Mouse (Mus musculus): ENCODE measurements around the gene Zmynd8.

Zmynd8 gene

DNA sequence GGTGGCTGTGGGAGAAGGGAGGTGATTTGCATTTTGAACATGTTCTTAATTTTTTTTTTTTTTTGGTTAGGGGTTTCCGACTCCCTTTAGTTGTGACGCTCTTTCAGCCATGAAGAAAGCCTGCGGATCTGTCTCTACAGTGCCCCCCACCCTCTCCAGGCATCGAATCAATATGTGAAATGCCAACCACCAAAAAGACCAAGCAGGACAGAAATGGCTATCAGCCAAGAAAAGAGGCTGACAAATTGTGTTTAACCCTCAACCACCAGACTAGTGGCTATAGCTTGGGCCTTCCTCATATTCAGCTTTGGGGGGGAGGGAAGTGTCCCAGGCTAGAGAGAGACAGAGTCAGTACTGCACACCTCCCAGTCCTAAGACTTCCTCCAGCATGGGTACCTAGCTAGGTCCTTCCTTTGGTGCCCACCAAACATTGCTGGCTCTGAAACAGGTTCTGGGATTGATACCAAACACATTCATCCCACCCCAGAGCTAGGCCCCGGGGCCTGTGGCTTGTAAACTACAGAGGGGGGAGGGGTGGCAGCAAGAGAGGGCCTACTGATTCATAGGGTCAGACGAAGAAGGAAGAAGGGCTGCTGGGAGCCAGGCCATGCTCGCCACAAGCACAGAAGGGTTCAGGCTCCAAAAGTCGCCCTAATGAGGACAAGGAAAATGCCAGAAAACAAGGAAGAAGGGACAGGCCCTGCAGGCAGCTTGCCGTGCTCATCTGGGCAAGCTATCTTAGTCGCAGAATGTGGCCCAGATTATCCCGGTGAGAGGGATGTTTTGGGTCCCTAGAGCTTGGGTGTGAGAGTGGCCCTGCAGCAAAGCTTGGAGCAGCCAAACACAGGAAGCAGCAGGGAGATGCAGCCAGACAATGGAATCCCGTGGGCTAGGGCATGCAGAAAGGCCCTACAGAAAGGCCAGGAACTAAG, 40.1 kb downstream of the Zmynd8 start:
- DNase-seq (ENCODE audit: low spot score in 2 of 2), result no peak

DNA sequence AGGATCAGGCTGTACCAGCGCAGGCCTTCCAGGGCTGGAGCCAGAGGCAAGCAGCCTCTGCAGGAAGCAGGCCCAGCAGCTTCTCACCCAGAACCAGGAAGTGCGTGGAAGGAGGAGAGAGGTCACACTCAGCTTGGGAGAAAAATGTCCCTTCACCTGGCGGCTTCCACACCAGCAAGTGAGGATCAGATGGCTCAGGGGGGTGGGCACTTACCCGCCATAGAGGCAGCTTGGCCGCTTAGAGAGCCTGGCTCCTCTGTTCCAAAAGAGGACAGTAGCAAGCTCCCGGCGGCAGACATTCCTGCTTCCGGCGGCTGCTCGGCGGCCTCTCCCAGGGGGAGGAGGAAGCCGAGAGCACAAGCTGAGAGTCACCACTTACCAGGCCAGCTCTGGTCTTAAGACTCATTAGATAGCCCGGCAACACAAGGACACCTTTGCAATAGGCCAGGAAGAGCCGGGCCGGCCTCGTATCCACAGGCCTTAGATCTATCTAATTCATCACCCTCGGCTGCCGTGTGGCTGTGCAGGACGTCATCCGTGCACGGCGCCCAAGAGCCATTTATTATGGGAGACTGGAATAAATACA, 40.9 kb downstream of the Zmynd8 start:
- DNase-seq (ENCODE audit: low spot score in 2 of 2), result peak in 1 of 2 experiments; percentile 60

DNA sequence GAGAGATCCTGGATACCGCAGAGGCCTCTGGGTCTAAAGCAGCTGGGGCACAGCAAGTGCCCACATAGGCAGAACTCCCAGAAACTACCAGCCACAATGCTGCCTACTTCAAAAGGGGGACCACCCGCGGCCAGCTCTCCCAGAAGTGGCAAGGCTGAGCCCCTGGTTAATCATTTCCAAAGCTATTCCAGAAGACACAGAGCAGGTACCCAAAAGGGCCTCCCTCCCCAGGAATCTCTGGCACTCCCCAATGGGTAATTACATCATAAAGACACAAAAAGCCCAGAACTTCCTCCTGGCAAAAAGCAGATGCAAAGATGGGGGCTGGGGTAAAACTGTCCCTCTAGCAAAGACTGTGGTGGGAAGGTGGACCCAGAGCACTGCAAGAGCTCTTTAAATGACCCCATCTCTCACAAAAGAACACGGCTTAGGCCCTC, 41.4 kb downstream of the Zmynd8 start:
- peak in 1 of 2 experiments; percentile 47 for DNase-seq (ENCODE audit: low spot score in 2 of 2)

DNA sequence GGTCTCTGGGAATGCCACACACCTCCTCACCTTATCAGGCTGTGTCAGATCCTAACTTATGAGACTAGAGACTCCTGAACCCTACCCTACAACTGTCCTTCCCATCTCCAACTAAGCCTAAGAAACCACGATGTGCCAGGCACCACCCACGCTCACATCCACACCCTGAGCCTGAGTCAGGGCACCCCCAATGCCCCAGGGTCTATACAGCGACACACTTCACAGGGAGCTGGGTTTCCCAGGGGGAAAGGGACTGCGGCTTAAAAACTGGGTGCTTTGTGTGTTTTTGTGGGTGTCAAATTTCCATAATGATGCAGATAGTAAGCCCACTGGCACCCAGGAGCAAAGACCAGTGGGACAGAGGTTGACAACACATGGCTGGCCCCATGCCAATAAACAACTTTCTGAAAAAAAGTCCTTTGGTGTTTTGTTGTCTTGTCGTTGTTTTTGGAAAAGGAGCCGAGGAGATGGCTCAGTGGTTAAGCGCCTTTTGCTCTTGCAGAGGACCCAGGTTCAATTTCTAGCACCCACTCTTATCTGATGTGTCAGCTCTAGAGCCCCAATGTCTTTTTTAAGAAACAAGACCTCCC, 42.1 kb downstream of the Zmynd8 start:
- DNase-seq (ENCODE audit: low spot score in 2 of 2), result no peak

DNA sequence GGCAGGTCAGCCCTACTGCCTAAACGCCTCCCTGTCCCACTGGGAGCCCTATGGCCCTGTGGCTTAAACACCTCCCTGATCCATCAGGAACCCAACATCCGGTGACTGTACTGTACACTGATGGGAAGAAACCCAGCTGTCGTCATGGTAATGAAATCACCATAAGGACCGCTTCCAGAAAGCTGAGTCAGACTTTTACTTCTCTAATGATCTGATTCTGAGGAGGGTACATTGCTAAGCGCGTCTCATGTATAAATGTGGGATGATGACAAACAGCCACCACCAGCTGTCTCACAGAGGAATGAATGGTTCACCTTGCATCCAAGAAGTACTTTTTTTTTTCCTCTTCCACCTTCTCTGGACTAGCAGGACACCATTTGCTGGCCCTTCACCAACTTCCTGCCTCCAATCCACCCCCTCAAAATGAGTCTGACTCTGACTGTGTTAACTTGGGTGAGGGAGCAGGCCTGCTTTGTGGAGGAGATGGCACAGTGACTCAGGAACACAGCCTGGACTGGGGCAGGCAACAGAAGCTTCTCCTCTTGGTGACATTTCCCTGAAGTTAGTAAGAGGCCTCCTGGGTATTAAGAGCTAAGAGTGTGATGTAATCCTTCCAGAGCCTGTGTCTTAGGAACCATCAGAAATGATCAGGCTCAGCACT, 43.0 kb downstream of the Zmynd8 start:
- peak; percentile 75 to 78 for DNase-seq (ENCODE audit: low spot score in 2 of 2)

DNA sequence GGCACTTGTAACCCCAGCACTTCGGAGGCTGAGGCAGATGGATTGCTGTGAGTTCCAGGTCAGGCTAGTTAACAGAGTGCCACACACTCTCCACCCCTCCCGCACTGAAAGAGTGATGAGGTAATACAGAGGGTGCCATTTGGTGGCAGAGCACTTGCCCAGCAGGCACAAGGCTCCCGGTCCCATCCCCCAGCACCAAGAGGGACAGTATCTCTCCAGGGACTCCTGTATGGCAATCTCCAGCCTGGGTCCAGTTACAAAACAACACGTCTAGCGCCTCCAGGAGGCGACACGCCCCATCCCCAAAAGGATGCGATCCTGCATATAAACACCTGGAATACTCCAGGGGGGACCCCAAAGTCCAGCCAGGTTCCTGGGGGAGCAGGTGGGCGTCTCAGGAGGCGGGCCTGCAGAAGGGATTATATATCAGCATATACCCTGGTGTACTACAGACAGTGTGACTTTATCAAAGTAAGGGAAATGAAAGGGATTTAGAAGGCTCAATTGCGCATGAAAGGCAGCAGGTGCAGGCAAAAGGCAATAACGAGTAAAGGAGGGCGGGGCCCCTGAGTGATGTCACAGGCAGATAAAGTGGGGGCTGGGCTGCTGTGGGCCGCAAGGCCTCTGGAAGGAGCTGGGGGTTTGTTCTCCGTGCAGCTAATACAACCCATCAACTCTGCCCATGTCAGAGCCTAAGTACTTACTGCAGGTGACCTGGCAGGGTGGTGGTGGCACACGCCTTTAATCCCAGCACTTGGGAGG, 44.4 kb downstream of the Zmynd8 start:
- DNase-seq (ENCODE audit: low spot score in 2 of 2), result no peak

DNA sequence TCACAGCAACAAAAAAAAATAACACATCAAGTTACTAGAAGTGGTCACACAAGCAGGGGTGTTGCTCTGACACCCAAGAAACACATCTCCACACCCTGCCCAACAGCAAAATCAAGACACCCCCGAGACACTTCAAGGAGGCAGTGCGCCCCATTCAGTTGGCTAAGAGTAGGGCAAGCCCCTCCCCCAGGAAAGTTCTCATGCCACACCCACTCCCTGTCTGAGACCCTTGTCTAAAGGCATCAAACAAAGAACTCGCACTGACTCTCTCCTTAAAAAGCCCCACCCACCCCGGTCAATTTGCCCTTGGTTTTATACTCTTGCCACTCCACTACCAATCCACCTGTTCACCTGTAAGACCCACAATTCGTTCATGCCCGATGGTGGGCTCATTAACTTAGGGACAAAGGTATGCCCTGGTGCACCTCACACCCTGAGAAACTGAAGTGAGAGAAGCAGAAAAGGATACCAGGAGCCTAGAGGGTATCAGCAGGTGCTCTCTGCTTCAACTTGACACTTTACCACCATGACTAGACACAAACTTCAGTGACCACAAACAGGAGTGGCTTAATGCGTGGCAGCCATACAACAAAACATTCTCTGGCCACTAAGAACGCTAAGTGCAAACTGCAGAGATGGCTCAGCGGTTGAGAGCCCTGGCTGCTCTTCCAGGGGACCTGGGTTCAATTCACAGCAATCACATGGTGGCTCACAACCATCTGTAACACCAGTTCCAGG, 45.8 kb downstream of the Zmynd8 start:
- no peak for DNase-seq (ENCODE audit: low spot score in 2 of 2)

DNA sequence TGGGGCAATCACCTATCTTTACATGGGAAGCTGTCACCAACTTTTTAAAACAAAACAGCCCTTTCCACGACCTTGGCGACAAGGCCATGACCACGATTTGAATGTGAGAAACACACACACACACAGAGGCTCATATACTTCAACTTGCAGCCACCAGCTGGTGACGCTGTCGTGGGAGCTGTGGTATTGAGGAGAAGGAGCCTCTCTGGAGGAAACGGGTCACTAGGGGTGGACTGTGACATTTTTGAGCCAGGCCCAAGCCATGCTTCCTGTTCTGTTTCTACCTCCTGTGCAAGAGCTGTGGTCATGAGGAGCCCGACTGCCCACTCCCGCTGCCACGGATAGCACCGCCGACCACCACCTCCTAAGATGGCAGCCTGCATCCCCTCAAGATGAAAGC, 46.4 kb downstream of the Zmynd8 start:
- DNase-seq (ENCODE audit: low spot score in 2 of 2), result no peak

DNA sequence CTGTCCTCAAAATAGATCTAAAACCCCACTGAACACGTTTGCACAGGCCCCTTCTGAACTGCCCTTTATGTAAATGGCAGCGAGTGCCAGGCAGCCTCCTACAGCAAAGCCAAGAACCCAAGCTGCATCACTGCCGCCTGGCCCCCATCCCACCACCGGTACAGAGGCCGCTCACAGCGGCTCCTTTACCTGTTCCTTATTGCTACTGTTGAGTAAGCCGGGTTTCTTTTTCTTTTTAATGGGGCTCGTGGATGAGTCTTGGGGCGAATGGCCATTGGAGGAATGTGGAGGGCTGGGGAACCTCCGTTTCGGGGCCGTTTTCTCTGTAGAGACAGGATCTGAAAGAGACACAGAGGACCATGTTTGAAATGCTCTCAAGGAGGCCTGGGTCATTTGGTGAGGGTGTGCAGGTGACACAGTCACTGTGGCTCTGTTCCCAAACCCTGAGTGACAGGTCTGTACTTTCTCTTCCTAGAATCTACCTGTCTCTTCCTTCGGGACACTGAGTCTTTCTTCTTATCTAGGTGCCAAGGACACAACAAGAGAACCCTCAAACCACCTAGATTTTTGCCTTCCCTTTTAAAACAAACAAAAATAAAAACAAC, 46.9 kb downstream of the Zmynd8 start:
- DNase-seq (ENCODE audit: low spot score in 2 of 2), result no peak

DNA sequence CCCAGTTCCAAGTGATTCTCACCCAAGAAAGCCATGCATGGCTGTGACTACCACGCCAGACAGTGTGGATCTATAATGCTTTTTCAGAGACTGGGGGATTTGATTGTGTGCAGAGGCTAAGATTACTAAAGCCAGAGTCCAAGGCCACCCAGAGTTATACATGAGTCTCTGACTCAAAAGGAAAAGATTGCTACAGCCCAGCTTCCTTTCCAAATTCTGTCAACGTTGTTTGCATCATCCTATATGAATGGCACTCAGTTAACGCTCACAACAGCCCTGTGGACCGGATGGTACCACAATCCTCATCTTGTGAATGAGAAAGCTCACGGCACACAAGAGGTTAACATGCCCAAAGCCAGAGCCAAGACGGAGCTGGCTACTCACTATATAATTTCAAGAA, 48.0 kb downstream of the Zmynd8 start:
- no peak for DNase-seq (ENCODE audit: low spot score in 2 of 2)

DNA sequence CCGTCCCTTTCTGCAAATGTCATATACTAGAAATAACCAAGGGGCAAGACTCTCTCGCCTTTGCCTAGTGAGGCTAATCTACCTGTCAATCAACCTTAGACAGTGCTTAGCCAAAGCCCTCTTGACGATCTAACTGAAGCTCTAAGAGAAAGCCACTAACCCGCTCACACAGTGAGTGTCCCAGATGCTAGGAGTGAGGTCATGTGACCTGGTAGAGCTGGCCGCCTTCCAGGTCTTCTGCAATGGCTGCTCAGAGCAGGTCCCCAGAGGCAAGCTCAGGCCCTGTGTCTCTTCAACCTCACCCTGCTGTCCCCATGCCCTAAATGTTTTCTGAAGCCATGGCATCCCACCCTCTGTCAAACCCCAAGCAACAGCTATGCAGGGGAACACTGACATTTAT, 49.7 kb downstream of the Zmynd8 start:
- DNase-seq (ENCODE audit: low spot score in 2 of 2), result peak; percentile 64 to 71

DNA sequence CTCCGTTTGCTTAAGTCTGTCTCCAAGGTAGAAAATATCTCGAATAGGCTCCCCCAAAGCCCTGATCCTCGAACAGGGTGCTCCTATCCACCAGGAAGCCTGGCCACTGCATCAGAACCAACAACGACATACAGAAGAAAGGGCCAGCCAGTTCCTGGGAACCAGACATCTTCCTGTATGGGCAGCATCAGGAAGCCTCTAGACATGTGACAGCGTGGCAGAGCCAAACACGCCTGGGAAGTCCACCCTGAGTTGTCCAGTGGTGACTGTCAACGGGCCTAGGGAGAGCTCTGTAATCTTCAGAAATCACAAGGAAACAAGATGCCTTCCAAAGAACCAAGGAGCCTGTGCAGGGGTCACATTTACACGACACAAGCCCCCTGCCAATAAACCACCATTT, 52.0 kb downstream of the Zmynd8 start:
- no peak for DNase-seq (ENCODE audit: low spot score in 2 of 2)

DNA sequence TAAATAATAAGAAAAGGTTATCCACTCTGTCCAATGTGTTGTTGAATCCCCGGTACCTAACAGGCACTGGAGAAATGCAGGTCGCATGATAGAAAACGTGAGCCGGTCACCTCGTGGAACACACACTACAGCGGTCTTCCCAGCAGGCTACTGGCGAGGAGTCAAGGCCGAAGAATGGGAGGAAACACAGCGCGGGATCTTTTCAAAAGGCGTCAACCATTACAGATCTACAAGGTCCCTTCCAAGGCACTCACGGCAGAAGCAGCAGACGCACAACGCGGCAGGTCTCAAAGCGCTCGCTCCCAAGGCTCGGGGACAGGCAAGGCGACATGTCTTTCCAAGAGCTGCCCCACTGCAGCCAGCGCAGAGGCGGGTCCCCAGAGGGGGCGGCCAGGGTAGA, 53.3 kb downstream of the Zmynd8 start:
- no peak for DNase-seq (ENCODE audit: low spot score in 2 of 2)

DNA sequence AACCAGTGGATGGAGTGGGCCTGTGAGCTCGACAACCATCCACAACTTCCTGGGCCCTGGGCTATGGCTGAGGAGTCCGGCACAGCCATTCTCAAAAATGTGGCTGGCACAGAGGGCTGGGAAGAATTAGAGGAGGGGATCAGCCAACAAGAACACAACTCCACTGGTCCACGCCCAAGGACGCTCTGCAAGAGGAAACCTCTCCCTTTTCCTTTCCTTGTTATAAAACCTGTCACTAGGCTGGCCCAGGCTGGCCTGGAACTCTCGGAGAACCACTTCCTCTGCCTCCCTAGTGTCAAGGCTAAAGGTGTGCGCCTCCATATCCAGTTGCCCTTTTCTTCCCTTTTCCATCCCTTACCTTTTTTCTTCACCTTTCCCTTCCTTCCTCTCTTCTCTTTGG, 55.5 kb downstream of the Zmynd8 start:
- DNase-seq (ENCODE audit: low spot score in 2 of 2), result no peak

DNA sequence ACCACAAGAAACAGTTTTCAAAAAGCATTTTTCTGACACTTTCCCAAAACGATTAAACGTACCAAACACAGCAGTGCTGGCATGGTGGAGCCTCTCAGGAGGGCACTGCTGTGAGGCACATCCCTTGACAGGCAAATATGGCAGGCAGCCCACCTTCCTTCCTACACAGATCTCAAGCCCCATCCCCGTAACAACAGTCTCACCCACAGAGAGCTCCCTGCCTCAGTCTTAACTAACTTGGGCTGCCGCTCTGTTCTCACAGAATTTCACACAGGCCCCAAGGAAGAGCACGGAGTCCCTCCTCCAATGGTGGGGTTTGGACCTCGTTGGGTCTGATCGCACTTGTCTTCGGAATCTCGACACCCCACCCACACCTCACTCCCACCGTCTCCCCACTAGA, 56.6 kb downstream of the Zmynd8 start:
- no peak for DNase-seq (ENCODE audit: low spot score in 2 of 2)

DNA sequence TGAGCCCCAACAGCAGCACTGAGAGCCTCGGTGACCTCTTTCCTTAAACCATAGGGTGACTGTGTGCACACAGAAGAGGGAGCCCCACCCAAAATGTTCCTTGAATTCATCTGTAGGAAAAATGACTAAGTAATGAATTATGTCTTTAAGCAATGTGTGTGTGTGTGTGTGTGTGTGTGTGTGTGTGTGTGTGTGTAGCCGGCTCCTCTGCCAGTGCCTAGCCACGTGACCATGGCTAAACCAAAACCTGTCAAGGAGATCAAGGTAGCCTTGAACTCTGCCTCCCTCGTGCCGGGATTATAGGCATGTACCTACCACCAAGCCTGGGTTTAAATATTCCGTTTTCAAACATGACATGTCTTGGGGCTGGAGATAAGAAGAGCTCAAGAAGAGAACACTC, 57.0 kb downstream of the Zmynd8 start:
- DNase-seq (ENCODE audit: low spot score in 2 of 2), result no peak

DNA sequence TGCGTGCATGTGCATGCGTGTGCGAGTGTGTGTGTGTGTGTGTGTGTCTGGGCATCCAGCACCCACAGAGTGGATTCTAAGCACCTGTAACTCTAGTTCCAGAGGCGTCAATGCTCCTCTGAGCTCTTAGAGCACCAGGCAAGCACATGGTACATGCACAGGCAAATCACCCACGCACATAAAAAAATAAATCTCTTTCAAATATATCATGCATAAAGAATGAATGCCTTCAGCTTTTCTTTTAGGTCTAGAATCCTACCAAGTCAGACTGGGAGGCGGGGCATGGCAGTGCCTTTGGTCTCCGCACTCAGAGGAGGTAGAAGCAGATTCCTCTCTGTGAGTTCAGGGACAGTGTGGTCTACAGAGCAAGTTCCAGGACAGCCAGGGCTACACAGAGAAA, 58.0 kb downstream of the Zmynd8 start:
- DNase-seq (ENCODE audit: low spot score in 2 of 2), result no peak

DNA sequence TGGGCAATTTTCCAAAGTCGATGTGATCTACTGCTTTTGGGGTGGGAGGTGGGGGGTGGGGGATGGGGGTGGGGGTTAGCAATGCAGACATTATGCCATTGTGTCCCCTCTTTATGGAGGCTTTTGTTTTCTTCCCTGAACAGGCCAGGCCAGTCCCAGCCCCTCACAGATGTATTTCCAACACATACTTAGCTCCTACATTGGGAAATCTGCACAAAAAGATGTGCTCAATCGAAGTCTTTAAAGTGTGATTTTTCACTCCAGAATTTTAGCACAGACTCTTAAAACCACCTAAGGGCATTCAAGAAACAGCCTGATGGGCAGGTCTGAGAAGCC, 59.5 kb downstream of the Zmynd8 start:
- DNase-seq (ENCODE audit: low spot score in 2 of 2), result no peak

DNA sequence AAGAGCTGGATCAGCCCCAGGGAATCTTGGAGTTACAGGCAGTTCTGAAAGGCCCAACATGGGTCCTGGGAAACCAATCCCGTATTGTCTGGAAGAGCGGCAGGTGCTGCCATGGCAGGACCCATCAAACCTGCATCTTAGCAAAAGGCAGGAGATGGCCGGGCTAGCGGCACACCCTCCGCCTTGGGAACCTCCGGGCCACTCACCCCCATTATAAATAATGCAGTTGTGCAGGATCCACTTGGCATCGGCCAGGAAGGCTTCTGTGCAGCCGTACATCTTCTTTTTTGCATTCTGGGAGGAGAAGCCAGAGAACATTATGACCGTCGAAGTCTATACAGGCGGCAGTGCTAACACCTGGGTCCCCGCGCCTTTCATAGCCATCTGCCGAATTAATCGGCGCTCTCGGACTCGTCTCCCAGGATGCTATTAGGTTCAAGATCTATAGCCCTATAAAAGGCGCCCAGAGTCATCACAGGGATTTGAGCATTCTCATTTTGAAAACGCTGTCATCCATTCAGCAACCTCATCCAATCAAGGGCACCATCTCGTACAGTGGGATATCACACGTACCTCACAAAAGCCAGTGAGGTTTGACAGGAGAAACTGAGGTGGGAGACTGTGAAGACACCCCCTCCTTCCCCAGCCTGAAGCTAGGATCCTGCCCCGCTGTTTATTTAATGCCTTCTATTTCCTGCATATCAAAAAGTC, 60.1 kb downstream of the Zmynd8 start:
- DNase-seq (ENCODE audit: low spot score in 2 of 2), result no peak

DNA sequence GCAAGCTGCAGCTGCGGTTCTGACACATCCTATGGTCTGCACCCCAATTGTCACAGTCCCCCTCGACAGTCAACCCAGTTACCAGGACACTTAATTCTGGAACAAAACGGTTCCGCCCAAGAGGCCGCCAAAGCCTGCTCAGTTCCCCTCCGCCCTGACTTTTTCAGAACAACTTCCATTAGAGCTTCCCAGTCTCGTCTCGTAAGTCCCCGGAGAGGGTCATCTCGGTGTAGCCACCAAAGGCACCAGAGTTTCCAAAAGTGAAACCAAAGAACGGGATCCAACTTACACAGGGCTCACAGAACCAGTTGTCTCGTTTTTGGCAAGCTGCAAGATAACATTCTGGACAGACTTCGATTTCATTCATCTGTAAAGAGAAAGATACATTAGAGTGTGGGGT, 64.2 kb downstream of the Zmynd8 start:
- DNase-seq (ENCODE audit: low spot score in 2 of 2), result no peak

Data from right cerebral cortex, adult 2 months (tissue).